Mouse (Mus musculus) lung, embryonic 15.5 days (tissue): Measurements from ENCODE around the gene Kctd6. TPM values are rescaled to one million over a fixed set of nuclear protein-coding genes. Genes with fewer than 3 reads are reported as not detected.

ENCODE experiments used
- polyA plus RNA-seq: library from polyadenylated mRNA; unstranded; fragments of >200 nt; fragmentation: Nextera tagmentation; extraction: Ambion mirVana; gene quantifications from 2 replicates; pipeline ENCODE4 v1.2.1, GENCODE M21; 2015

Gene Kctd6
- polyA plus RNA-seq, 1 experiment from 2014 or later = 15.7 TPM

Other genes with a start within 250 kb of the Kctd6 start
- gene Dnase1l3, start 219.6 kb upstream of the Kctd6 start, polyA plus RNA-seq = 0.10 and 0.31 TPM in 2 replicates
- gene Abhd6, start 211.2 kb upstream of the Kctd6 start, polyA plus RNA-seq = 13.0 and 15.7 TPM in 2 replicates
- gene Rpp14, start 133.8 kb upstream of the Kctd6 start, polyA plus RNA-seq = 44.8 and 50.6 TPM in 2 replicates
- 33.8 and 37.4 TPM in 2 replicates for gene Pxk, start 115.9 kb upstream of the Kctd6 start, polyA plus RNA-seq
- gene Pdhb, start 41.1 kb upstream of the Kctd6 start, polyA plus RNA-seq = 182 and 183 TPM in 2 replicates
- gene Acox2, start 45.2 kb downstream of the Kctd6 start, polyA plus RNA-seq = 0.97 and 1.4 TPM in 2 replicates
- gene Fam107a, start 103.9 kb downstream of the Kctd6 start, polyA plus RNA-seq = 0.54 and 0.59 TPM in 2 replicates
- gene Oit1, start 164.6 kb downstream of the Kctd6 start, polyA plus RNA-seq = 2.1 and 2.9 TPM in 2 replicates